Mouse (Mus musculus) liver, postnatal 0 days (tissue): Measurements from ENCODE around the gene Pip4k2a. TPM values are rescaled to one million over a fixed set of nuclear protein-coding genes. Genes with fewer than 3 reads are reported as not detected.
A peak's percentile ranks its signal among the peaks of the same experiment; 100 is the strongest.

Experiments used
- ATAC-seq: fragments of 200-750 bp; cut with Nextera tagmentation; 2 replicates; pipeline ENCODE4 v1.8.0; 2017; ENCODE audit warnings: mild to moderate bottlenecking, moderate library complexity
- DNase-seq: peaks from one replicate; pipeline ENCODE4 v3.0.0-alpha.2; 2016
- H3K27ac ChIP-seq: fragments of 300-500 bp; sonication (generic); 2 replicates; pipeline ENCODE4 v1.5.1; 2014; ENCODE audit warnings: antibody characterized with exemption, moderate library complexity, mild to moderate bottlenecking, low read depth
- H3K27me3 ChIP-seq: fragments of 300-500 bp; sonication (generic); 2 replicates; pipeline ENCODE4 v1.6.1; 2014; ENCODE audit warnings: low read length, control low read depth, mixed read lengths; ENCODE audit not compliant: insufficient read depth
- H3K36me3 ChIP-seq: fragments of 300-500 bp; sonication (generic); replicated peaks from 2 replicates; pipeline ENCODE4 v1.6.1; 2014; ENCODE audit warnings: mild to moderate bottlenecking, control low read depth, low read length, moderate library complexity, mixed read lengths; ENCODE audit not compliant: insufficient read depth
- H3K4me1 ChIP-seq: fragments of 300-500 bp; sonication (generic); 2 replicates; pipeline ENCODE4 v1.6.1; 2014; ENCODE audit warnings: antibody characterized with exemption, mild to moderate bottlenecking, control low read depth; ENCODE audit not compliant: insufficient read depth
- H3K4me2 ChIP-seq: fragments of 300-500 bp; sonication (generic); 2 replicates; pipeline ENCODE4 v1.6.1; 2014; ENCODE audit warnings: low read depth, mild to moderate bottlenecking, low read length, moderate library complexity, mixed read lengths
- H3K4me3 ChIP-seq: fragments of 300-500 bp; sonication (generic); 2 replicates; pipeline ENCODE4 v1.5.1; 2014; ENCODE audit warnings: low read depth, low read length
- H3K9ac ChIP-seq: fragments of 300-500 bp; sonication (generic); replicated peaks from 2 replicates; pipeline ENCODE4 v1.6.1; 2014; ENCODE audit warnings: mild to moderate bottlenecking, moderate library complexity
- H3K9me3 ChIP-seq: fragments of 300-500 bp; sonication (generic); 2 replicates; pipeline ENCODE4 v1.6.1; 2016; ENCODE audit warnings: mild to moderate bottlenecking, control low read depth, low read length, mixed read lengths
- CTCF ChIP-seq: sonication (generic); IDR thresholded peaks from 2 replicates; pipeline ENCODE4 v1.5.1; 2016; ENCODE audit warnings: antibody characterized with exemption, low read depth
- EP300 ChIP-seq: IDR thresholded peaks from 2 replicates; pipeline ENCODE4 v1.6.1; 2016; ENCODE audit warnings: antibody characterized with exemption, low read depth, mild to moderate bottlenecking
- WGBS: fragments of 180-500 bp; shearing (Covaris S2); extraction: QIAGEN DNeasy Blood & Tissue Kit; methylation state at CpG from one replicate; pipeline ENCODE4 v1.1.7; 2014; ENCODE audit not compliant: insufficient replicate concordance; 5-methylcytosine and 5-hydroxymethylcytosine counted together
- polyA plus RNA-seq: library from polyadenylated mRNA; unstranded; fragments of >200 nt; fragmentation: Nextera tagmentation; extraction: Ambion mirVana; gene quantifications from 2 replicates; pipeline ENCODE4 v1.2.1, GENCODE M21; 2015

The Pip4k2a gene
- polyA plus RNA-seq, 1 experiment from 2014 or later = 8.0 TPM

DNA sequence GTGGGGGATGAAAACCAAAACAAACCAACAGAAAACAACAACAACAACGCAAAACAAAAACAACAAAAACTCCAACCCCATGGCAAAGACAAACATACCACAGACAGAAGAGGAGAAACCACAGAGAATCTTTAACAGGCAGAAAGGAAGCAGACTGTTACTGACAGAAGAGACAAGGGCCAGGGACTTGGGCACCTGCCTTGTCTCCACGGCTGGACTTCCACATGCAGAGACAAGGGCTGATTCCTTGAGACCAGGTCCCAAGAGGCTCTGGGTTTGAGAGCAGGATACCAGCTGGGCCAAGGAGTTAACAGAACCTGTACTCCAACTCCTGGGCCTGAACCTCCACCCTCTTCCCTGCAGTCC is 81.9 kb downstream of the Pip4k2a start:
- 43% methylated on average over 2 of the region's 2 CpGs for WGBS
- Histone ChIP-seq H3K27me3 (no peaks in the 10 kb centered on the region), H3K4me2 (no peak overlapping the region; the same call in 1 of the 2 replicates), H3K9ac (no peak overlapping the region), H3K9me3 (no peaks in the 10 kb centered on the region), H3K4me1 (peaks cover 33% of the 10 kb centered on the region), H3K4me3 (no peak overlapping the region), H3K27ac (peak overlapping the region; percentile 42; the same call in 1 of the 2 replicates), H3K36me3 (no peaks in the 10 kb centered on the region)
- ATAC-seq (no peak), DNase-seq (no peak)
- TF ChIP-seq CTCF (no peak), EP300 (no peak)

GRCm38 (mm10) chr2:18915372-18916041 is 82.4 kb downstream of the Pip4k2a start:
- H3K4me3 ChIP-seq = no peak overlapping the region
- H3K4me1 ChIP-seq = peaks cover 33% of the 10 kb centered on the region
- TF ChIP-seq CTCF (no peak), EP300 (no peak)
- no peak overlapping the region for H3K9ac ChIP-seq
- no peak for ATAC-seq
- no peaks in the 10 kb centered on the region for H3K27me3 ChIP-seq
- H3K4me2 ChIP-seq = no peak overlapping the region
- no peak for DNase-seq
- no peaks in the 10 kb centered on the region for H3K9me3 ChIP-seq
- H3K27ac ChIP-seq = no peak overlapping the region
- H3K36me3 ChIP-seq = no peaks in the 10 kb centered on the region
- 73% methylated on average over 9 of the region's 9 CpGs for WGBS

- H3K9me3 ChIP-seq = no peaks in the 10 kb centered on the region
- H3K36me3 ChIP-seq = no peaks in the 10 kb centered on the region
- no peak for ATAC-seq
- WGBS = 81% methylated on average over 2 of the region's 2 CpGs
- H3K27ac ChIP-seq = no peak overlapping the region
- no peak overlapping the region for H3K4me3 ChIP-seq
- DNase-seq = no peak
- no peak overlapping the region for H3K4me2 ChIP-seq
- H3K27me3 ChIP-seq = no peaks in the 10 kb centered on the region
- H3K4me1 ChIP-seq = peaks cover 30% of the 10 kb centered on the region
- no peak overlapping the region for H3K9ac ChIP-seq
- TF ChIP-seq CTCF (no peak), EP300 (no peak)
Observed at GRCm38 (mm10) chr2:18914750-18915149, 83.2 kb downstream of the Pip4k2a start.

- Histone ChIP-seq H3K4me1 (peaks cover 24% of the 10 kb centered on the region), H3K27me3 (no peaks in the 10 kb centered on the region), H3K27ac (no peak overlapping the region), H3K36me3 (no peaks in the 10 kb centered on the region), H3K9ac (no peak overlapping the region), H3K4me2 (no peak overlapping the region), H3K4me3 (no peak overlapping the region), H3K9me3 (no peaks in the 10 kb centered on the region)
- DNase-seq (no peak), ATAC-seq (no peak)
- WGBS = 83% methylated on average over 3 of the region's 3 CpGs
- TF ChIP-seq EP300 = no peak
- TF ChIP-seq CTCF = no peak
Observed at GRCm38 (mm10) chr2:18913642-18914041, 84.3 kb downstream of the Pip4k2a start.

DNA sequence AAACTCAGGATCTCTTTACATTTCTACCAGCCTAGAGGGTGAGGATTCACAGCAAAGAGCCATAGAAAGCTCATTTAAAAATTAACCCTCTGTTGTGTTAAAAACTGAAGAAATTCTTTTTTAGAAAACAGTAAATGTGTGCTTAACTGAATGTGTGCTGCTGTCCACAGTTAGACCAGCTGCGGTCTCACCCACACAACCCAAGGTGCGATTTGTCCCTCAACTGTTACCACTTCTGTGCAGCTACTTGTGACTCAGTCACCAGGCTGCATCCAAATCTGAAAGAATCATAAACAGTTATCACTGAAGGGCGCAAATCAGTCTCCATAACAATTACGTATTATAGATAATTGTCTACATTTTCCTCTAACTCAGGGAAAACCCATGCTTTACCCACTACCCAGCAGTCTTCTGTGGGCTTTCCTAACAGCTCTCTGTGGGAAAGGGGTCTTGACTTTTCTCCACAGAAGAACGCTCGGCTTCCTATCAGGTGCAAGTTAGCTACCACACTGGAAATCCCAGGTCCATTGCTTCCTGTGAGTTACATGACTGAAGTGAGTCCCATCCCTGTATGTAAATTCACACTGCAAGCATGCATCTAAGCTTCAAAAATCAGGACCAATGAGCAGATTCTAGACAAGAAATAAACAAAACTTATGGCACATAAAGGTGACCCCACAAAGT is 86.5 kb downstream of the Pip4k2a start:
- no peaks in the 10 kb centered on the region for H3K36me3 ChIP-seq
- H3K9ac ChIP-seq = no peak overlapping the region
- WGBS = 83% methylated on average over 6 of the region's 6 CpGs
- no peak overlapping the region for H3K4me3 ChIP-seq
- peaks cover 7% of the 10 kb centered on the region for H3K4me1 ChIP-seq
- H3K27me3 ChIP-seq = no peaks in the 10 kb centered on the region
- no peak overlapping the region for H3K27ac ChIP-seq
- no peaks in the 10 kb centered on the region for H3K9me3 ChIP-seq
- TF ChIP-seq EP300 (no peak), CTCF (no peak)
- DNase-seq (no peak), ATAC-seq (no peak)
- H3K4me2 ChIP-seq = no peak overlapping the region

DNA sequence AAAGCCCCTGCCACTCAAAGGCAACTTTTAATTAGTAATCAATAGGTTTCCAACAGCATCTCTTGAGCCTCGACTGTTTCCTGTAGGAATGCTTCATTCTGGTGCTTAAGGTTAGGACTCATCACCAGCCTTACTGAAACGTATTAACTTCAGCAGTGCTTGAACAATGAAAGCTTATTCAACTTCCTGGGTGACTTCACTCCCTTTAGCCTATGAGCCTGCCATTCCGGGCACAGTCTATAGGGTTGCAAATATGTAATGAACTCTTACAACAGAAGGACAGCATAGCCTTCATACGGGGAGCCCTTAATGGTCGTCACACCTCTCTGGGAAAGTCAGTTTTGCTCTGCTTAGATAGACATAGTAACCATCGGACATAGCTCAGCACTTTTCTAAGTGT is 87.7 kb downstream of the Pip4k2a start:
- Histone ChIP-seq H3K4me1 (peaks cover under 1% of the 10 kb centered on the region), H3K4me3 (no peak overlapping the region), H3K9me3 (no peaks in the 10 kb centered on the region), H3K36me3 (no peaks in the 10 kb centered on the region), H3K27ac (no peak overlapping the region), H3K27me3 (no peaks in the 10 kb centered on the region), H3K4me2 (no peak overlapping the region), H3K9ac (no peak overlapping the region)
- DNase-seq (no peak), ATAC-seq (no peak)
- no peak for TF ChIP-seq CTCF
- no peak for TF ChIP-seq EP300
- 74% methylated on average over 6 of the region's 6 CpGs for WGBS
